Mouse (Mus musculus) forebrain, embryonic 11.5 days (tissue): ENCODE measurements around the gene Srsf7. TPM values are rescaled to one million over a fixed set of nuclear protein-coding genes. Genes with fewer than 3 reads are reported as not detected.

Experiments used
- ATAC-seq: fragments of 200-750 bp; cut with Nextera tagmentation; replicated peaks from 2 replicates; pipeline ENCODE4 v1.8.0; 2017; ENCODE audit warnings: moderate TSS enrichment; ENCODE audit not compliant: low FRiP score
- DNase-seq: peaks from one replicate; pipeline ENCODE4 v3.0.0-alpha.2; 2017; ENCODE audit warnings: low spot score
- H3K27ac ChIP-seq: fragments of 300-500 bp; sonication (generic); 2 replicates; pipeline ENCODE4 v1.5.1; 2014; ENCODE audit warnings: low read depth, low read length
- H3K27me3 ChIP-seq: fragments of 300-500 bp; sonication (generic); 2 replicates; pipeline ENCODE4 v1.6.1; 2014; ENCODE audit warnings: mild to moderate bottlenecking, low read length, mixed read lengths; ENCODE audit not compliant: control insufficient read depth, insufficient read depth
- H3K36me3 ChIP-seq: fragments of 300-500 bp; sonication (generic); 2 replicates; pipeline ENCODE4 v1.6.1; 2014; ENCODE audit warnings: mild to moderate bottlenecking, low read length, moderate library complexity, mixed read lengths; ENCODE audit not compliant: control insufficient read depth, insufficient read depth
- H3K4me1 ChIP-seq: fragments of 300-500 bp; sonication (generic); replicated peaks from 2 replicates; pipeline ENCODE4 v1.6.1; 2014; ENCODE audit warnings: low read length, mixed read lengths; ENCODE audit not compliant: control insufficient read depth, insufficient read depth
- H3K4me2 ChIP-seq: fragments of 300-500 bp; sonication (generic); 2 replicates; pipeline ENCODE4 v1.6.1; 2014; ENCODE audit warnings: low read depth, mild to moderate bottlenecking, low read length, moderate library complexity, mixed read lengths; ENCODE audit not compliant: severe bottlenecking
- H3K4me3 ChIP-seq: fragments of 300-500 bp; sonication (generic); 2 replicates; pipeline ENCODE4 v1.5.1; 2014; ENCODE audit warnings: low read depth, low read length
- H3K9ac ChIP-seq: fragments of 300-500 bp; sonication (generic); 2 replicates; pipeline ENCODE4 v1.6.1; 2014; ENCODE audit warnings: low read length
- H3K9me3 ChIP-seq: fragments of 300-500 bp; sonication (generic); 2 replicates; pipeline ENCODE4 v1.6.1; 2016; ENCODE audit warnings: low read length, mixed read lengths; ENCODE audit not compliant: control insufficient read depth
- WGBS: fragments of 180-500 bp; shearing (Covaris S2); extraction: QIAGEN DNeasy Blood & Tissue Kit; methylation state at CpG from one replicate; pipeline ENCODE4 v1.1.7; 2014; 5-methylcytosine and 5-hydroxymethylcytosine counted together
- polyA plus RNA-seq: library from polyadenylated mRNA; unstranded; fragments of >200 nt; fragmentation: Nextera tagmentation; extraction: Ambion mirVana; gene quantifications from 2 replicates; pipeline ENCODE4 v1.2.1, GENCODE M21; 2014

The Srsf7 gene
- 841 and 893 TPM in 2 replicates for polyA plus RNA-seq

DNA sequence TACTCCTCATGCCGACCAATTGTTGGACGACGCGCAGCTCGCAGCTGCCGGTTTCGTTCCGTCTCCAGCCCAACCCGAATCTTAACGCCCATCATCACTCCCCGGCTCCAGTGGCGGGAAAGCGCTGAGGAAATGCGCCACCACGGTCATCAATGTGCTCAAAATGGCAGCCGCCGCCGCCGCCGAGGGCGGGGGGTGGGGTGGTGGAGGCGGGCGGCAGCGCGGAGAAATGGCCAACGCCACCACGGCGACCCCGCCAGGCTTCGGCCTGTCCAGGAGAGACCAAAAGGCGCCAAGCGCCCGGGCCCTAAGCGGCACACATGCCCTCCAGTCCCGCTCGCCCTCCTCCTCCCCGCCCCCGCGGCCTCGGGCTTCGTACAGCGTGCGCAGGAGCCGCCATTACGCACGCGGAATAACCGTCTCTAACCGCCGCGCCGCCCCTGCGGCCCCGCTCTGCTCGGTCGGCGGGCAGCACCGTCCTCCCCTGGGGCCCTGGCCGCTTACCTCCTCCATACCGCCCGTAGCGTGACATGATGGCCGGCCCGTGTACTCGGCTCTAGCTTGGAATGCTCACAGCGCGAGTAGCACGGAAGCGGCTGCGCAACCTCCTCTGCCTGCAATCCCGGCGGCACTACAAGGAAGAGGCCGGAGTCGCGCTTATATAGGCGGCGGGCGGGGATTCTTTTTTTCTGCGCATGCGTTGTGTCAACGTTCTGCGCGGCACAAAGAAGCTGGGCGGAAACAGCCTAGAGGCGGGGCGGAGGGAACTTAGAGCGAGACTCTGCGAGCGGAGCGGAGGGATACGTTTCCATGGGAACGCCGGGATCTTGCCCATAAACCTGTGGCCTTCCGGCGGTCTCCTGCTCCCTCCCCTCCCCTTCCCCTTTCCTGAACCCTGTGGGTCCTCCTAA, at the start of gene Srsf7, which contains the start of gene Ttc39d:
Gene Srsf7 (minus strand): TSS at position 637 of the 911 bp plus-strand sequence.
Gene Ttc39d (plus strand): TSS at position 790 of the 911 bp plus-strand sequence.
- no peaks in the 10 kb centered on the region for H3K27me3 ChIP-seq
- peak within 1 kb of the TSS; percentile 98 for H3K9ac ChIP-seq
- H3K4me2 ChIP-seq: peak within 1 kb of the TSS; percentile 88
- no peaks in the 10 kb centered on the region for H3K9me3 ChIP-seq
- H3K27ac ChIP-seq: peak within 1 kb of the TSS; percentile 98
- ATAC-seq (peak; percentile 92), DNase-seq (peak; percentile 99)
- H3K36me3 ChIP-seq: peaks cover 11% of the 10 kb centered on the region; the same call in 1 of the 2 replicates
- H3K4me1 ChIP-seq: peaks cover 4% of the 10 kb centered on the region; the same call in 1 of the 2 replicates
- under 1% methylated on average over 85 of the region's 95 CpGs for WGBS
- peak within 1 kb of the TSS; percentile 98 for H3K4me3 ChIP-seq

DNA sequence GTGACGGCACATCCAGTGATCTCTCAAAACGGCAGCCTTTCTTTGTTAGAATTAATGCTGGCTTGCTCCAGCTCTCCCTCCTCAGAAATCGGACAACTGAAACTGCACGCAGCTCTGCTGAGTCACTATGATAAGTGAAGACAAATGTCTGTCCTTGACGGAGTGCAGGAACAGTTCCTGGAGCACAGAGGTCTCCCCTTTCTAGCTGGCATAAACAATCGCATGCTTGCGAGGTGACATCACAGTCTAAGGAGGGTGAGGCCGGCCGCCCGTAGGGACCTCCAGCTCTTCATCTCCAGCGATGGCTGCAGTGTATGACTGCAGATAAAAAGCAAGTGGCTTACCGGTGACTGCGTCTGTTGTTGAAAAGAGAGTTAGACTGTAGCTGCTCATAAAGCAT, 48.1 kb upstream of the Srsf7 start:
- Histone ChIP-seq H3K27ac (no peak overlapping the region), H3K9ac (no peak overlapping the region), H3K4me3 (no peak overlapping the region), H3K4me2 (no peak overlapping the region), H3K27me3 (no peaks in the 10 kb centered on the region), H3K9me3 (no peaks in the 10 kb centered on the region), H3K4me1 (no peaks in the 10 kb centered on the region), H3K36me3 (peaks cover 17% of the 10 kb centered on the region)
- DNase-seq: no peak
- WGBS: 68% methylated on average over 13 of the region's 13 CpGs
- ATAC-seq: no peak

DNA sequence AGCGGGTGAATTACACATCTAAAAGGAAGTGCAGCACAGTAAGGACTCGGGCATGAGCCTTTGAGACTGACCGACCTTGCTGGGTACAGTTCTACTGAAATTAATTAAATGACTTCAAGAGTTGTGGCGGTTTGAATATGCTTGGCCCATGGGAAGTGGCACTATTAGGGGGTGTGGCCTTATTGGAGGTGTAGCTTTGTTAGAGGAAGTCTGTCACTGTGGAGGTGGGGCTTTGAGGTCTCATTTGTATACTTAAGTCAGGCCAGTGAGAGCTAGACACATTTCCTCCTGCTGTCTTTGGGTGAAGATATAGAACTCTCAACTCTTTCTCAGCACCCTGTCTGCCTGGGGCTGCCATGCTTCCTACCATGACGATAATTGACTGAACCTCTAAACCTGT, 47.3 kb upstream of the Srsf7 start:
- WGBS: 94% methylated on average over 5 of the region's 5 CpGs

DNA sequence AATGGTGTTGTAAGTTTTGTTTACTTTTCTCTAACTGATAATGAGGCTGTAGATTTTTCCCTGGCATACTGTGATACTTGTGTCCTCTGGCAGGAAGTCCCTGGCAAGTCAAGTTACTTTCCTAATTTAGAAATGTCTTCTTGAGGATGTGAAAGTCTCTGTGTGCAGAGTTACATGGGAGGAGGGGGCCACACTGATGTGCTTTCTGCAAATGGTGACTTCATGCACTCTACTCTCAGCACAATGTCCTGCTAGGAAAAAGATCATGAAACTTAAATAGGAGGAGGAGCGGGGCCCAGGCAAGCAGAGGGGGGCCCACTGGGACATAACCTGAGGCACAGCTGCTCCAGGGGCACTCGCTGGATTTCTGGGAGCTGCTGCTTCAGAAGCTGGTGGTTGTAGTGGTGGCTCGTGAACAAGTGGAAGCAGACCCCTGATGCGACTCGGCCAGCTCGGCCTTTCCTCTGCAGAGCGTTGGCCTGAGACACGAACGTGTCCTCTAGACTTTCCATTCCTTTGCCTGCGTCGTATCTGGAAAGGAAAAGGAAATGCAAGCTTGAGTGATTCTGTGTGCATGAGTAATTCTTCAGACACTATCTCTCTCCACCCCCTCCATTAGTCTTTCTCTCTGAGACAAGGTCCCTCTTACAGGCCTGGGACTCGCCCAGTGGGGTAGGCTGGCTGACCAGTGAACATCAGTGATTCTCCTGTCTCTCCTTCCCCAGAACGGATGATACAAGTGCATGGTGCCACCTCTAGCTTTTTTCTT, 45.8 kb upstream of the Srsf7 start:
- Histone ChIP-seq H3K27ac (no peak overlapping the region), H3K36me3 (peaks cover 25% of the 10 kb centered on the region), H3K4me1 (no peaks in the 10 kb centered on the region), H3K9ac (no peak overlapping the region), H3K4me3 (no peak overlapping the region), H3K4me2 (no peak overlapping the region), H3K9me3 (no peaks in the 10 kb centered on the region), H3K27me3 (no peaks in the 10 kb centered on the region)
- WGBS: 85% methylated on average over 13 of the region's 13 CpGs
- ATAC-seq (no peak), DNase-seq (no peak)

More for the DNA sequence above, 47.3 kb upstream of the Srsf7 start:
- H3K4me1 ChIP-seq: no peaks in the 10 kb centered on the region
- no peaks in the 10 kb centered on the region for H3K27me3 ChIP-seq
- ATAC-seq: no peak
- no peak overlapping the region for H3K4me3 ChIP-seq
- H3K27ac ChIP-seq: no peak overlapping the region
- H3K36me3 ChIP-seq: peaks cover 23% of the 10 kb centered on the region
- no peaks in the 10 kb centered on the region for H3K9me3 ChIP-seq
- no peak overlapping the region for H3K4me2 ChIP-seq
- H3K9ac ChIP-seq: no peak overlapping the region
- DNase-seq: no peak

DNA sequence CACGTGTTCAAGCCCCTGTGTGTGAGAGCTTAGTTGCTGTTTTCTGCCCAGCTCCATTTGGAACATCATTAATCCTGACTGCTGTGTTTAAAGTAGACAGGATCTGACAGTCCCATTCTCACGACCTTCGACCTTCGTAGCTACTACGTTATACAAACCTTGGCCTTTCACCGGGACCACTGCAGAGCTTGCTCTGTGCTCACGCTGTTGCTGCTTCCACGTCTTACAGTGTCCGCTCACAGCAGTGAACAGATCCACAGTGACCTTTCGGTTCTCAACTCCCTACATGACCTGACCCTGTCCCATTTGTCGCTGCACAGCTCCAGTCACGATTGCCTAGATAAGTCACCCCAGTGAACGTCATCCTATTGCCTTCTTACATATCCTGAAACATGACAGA, 36.0 kb upstream of the Srsf7 start:
- H3K36me3 ChIP-seq: peaks cover 10% of the 10 kb centered on the region; the same call in 1 of the 2 replicates
- H3K4me1 ChIP-seq: no peaks in the 10 kb centered on the region
- H3K27ac ChIP-seq: no peak overlapping the region
- 92% methylated on average over 13 of the region's 13 CpGs for whole genome bisulfite sequencing
- H3K27me3 ChIP-seq: no peaks in the 10 kb centered on the region
- H3K4me3 ChIP-seq: no peak overlapping the region
- DNase-seq (no peak), ATAC-seq (no peak)
- no peak overlapping the region for H3K4me2 ChIP-seq
- no peaks in the 10 kb centered on the region for H3K9me3 ChIP-seq
- H3K9ac ChIP-seq: no peak overlapping the region

DNA sequence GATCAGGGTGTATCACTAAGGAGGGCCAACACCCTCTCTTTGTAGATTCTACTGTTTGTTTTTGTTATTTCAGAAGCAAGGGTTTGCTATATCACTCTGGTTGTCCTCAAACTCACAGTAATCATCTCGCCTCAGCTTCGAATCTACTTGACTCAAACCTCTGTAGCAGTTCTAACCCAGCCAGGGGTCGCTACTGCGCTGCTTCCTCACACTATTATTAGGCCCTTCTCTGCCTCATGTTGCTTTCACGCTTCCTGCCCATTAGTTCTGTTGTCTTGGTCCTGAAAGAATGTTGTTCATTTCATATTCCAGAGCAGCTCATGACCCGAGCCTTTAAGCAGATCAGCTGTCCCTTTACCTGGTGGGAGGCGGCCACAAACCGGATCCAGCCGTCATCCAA, 34.5 kb upstream of the Srsf7 start:
- no peak overlapping the region for H3K27ac ChIP-seq
- no peak overlapping the region for H3K4me2 ChIP-seq
- H3K27me3 ChIP-seq: no peaks in the 10 kb centered on the region
- H3K4me3 ChIP-seq: no peak overlapping the region
- H3K4me1 ChIP-seq: no peaks in the 10 kb centered on the region
- H3K36me3 ChIP-seq: peaks cover 10% of the 10 kb centered on the region; the same call in 1 of the 2 replicates
- 92% methylated on average over 9 of the region's 9 CpGs for WGBS
- no peak overlapping the region for H3K9ac ChIP-seq
- ATAC-seq (no peak), DNase-seq (no peak)
- no peaks in the 10 kb centered on the region for H3K9me3 ChIP-seq

DNA sequence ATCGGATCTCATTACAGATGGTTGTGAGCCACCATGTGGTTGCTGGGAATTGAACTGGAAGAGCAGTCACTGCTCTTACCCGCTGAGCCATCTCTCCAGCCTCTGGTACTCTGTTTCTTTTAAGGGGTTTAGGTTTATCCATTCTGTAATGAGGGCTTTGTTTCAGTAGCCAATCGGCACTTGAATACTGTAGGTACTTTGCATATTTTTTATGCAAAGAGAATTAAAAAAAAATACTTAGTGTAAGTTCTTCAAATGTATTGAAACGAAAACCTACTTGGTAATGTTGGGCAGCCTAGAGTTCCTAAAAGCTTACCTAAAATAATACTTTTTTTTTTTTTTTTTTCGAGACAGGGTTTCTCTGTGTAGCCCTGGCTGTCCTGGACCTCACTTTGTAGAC, 30.4 kb upstream of the Srsf7 start:
- H3K9ac ChIP-seq: no peak overlapping the region

DNA sequence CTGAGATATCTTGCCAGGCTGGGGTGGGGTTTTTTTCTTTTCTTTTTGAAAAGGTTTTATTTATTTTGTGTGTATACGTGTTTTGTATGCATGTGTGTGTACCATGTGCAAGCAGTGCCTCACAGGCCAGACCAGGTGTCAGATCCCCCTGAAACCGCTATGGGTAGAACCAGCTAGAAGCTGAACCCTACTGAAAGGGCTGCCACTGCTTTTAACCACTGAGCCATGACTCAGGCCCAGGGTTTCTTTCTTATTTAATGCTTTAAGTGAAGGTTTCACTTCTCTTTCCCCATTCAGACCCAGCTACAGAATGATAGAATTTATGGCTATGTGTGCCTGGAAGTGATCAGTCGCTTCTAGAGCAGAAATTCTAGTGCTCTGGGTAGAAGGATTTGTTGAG, 29.7 kb upstream of the Srsf7 start:
- H3K9me3 ChIP-seq: no peaks in the 10 kb centered on the region
- no peaks in the 10 kb centered on the region for H3K27me3 ChIP-seq
- no peak overlapping the region for H3K4me2 ChIP-seq
- H3K4me3 ChIP-seq: no peak overlapping the region
- no peak overlapping the region for H3K9ac ChIP-seq
- 93% methylated on average over 3 of the region's 3 CpGs for WGBS
- no peak for ATAC-seq
- no peak overlapping the region for H3K27ac ChIP-seq
- no peaks in the 10 kb centered on the region for H3K4me1 ChIP-seq
- H3K36me3 ChIP-seq: peaks cover 6% of the 10 kb centered on the region; the same call in 1 of the 2 replicates
- no peak for DNase-seq

More for the DNA sequence above, 30.4 kb upstream of the Srsf7 start:
- Histone ChIP-seq H3K4me2 (no peak overlapping the region), H3K4me1 (no peaks in the 10 kb centered on the region), H3K9me3 (no peaks in the 10 kb centered on the region), H3K36me3 (peaks cover 6% of the 10 kb centered on the region; the same call in 1 of the 2 replicates), H3K27ac (no peak overlapping the region), H3K27me3 (no peaks in the 10 kb centered on the region), H3K4me3 (no peak overlapping the region)
- 90% methylated on average over 5 of the region's 5 CpGs for WGBS
- DNase-seq (no peak), ATAC-seq (no peak)
